Mouse (Mus musculus) left cerebral cortex, postnatal 10 days (tissue): Measurements from ENCODE around the gene Bcl2l2. TPM values are rescaled to one million over a fixed set of nuclear protein-coding genes. Genes with fewer than 3 reads are reported as not detected.

Source experiments
- DNase-seq, 2 experiments: peaks; one replicate each; pipeline ENCODE4 v3.0.0; 2021 to 2022; ENCODE audit warnings: low spot score in 2 of 2, mixed read lengths in 1 of 2; ENCODE audit errors: extremely low spot score in 1 of 2
- intact Hi-C: fragments of 180-260 bp; cut with DNase I; formaldehyde crosslinking; loops from one replicate; pipeline ENCODE4 v1.15.1; 2025
- total RNA-seq, 2 experiments: library from RNA; stranded (reverse); gene quantifications; 2 replicates each; pipeline ENCODE4 v1.2.3; 2021

Bcl2l2 gene
- total RNA-seq: 10 to 100 TPM; 83.0 to 84.4 TPM

DNA sequence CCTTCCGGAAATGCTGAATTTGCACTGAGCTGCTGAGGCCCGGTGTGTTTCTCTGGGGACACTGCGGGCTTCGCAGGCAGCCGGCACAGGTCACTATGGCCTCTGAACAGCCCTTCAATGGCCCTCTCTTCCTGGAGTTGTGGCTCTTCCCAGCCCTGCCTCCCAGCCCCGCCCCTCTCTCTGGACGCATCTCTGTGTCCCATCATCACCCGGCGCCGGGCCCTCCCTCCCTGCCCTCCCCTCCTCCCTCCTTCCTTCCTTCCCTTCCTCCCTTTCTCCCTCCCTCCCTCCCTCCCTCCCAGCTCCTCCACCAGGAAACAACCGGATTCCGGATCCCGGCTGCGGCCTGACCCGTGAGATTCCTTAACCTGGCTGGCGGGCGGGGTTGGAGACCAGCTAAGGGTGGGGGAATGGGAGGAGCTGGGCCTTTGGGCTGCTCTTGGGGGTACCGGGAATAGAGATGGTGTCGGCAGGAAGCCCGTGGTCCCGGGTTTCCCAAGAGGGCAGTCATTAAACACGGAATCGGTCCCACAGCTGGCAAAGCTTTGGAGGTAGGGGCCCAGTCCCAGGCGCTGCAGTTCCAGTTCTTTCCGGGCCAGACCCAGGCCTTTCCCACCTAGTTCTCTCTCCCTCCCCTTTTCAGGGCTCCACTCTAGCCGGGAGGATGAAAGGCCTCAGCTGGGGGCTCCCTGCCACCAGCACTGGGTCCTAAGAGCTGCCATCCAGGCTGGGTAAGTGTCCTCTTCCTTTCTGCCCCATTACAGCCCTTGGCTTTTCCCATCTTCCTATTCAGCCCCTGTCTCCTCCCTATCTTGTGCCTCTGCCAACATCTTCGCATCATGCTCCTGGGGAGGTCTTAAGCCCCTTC is at the start of gene Bcl2l2, which contains the start of gene Gm20521:
TSS of gene Bcl2l2 (plus strand) at position 224 of the 868 bp plus-strand sequence.
TSS of gene Gm20521 (plus strand) at position 288 of the 868 bp plus-strand sequence.
- intact Hi-C loops: no loop called here
- DNase-seq: peak; percentile 63 to 94

DNA sequence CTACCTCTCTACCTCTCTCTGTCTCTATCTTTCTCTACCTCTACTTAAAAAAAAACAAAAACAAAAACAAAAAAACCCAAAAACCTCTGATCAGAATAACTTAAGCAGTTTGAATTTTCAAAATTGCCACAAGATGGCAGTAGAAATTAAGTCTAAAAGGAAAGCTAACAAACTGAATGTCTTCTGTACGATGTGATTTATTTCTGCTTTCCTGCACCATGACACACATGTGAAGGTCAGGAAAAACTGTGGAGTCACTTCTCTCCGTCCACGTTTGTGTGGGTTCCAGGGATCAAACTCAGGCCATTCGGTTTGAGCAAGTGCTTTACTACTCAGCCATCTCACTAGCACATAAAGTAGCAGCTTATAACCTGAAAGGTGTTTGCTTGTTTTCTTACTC is 39.7 kb upstream of the Bcl2l2 start:
- intact Hi-C loops: no loop called here
- DNase-seq: peak in 1 of 2 experiments; percentile 40

- no peak for DNase-seq
- intact Hi-C loops: no loop called here
These were observed 27.5 kb upstream of the Bcl2l2 start for GRCm38 (mm10) chr14:54855726-54856125.

DNA sequence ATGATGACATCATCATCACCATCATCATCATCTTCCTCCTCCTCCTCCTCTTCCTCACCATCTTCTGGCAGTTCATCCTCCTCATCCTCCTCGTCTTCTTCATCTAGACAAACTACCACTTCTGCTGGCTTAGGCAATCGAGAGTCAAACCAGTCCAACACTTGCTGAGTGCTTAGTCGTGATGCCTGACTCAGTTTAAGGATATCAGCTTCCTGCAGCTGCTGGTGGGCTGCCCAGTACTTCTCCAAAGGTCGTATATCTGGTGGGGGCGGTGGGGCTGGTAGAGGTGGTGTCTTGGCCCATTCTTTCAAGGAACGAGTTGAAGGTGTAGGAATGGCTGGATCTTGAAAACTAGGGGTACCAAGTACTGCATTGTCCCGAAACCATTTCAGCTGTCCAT is 26.5 kb upstream of the Bcl2l2 start:
- no peak for DNase-seq
- intact Hi-C loops: no loop called here

- DNase-seq: no peak
- intact Hi-C loops: no loop called here
These were observed 25.3 kb upstream of the Bcl2l2 start for GRCm38 (mm10) chr14:54857891-54858290.

GRCm38 (mm10) chr14:54860511-54860910 is 22.7 kb upstream of the Bcl2l2 start:
- intact Hi-C loops: no loop called here
- peak in 1 of 2 experiments; percentile 57 for DNase-seq

DNA sequence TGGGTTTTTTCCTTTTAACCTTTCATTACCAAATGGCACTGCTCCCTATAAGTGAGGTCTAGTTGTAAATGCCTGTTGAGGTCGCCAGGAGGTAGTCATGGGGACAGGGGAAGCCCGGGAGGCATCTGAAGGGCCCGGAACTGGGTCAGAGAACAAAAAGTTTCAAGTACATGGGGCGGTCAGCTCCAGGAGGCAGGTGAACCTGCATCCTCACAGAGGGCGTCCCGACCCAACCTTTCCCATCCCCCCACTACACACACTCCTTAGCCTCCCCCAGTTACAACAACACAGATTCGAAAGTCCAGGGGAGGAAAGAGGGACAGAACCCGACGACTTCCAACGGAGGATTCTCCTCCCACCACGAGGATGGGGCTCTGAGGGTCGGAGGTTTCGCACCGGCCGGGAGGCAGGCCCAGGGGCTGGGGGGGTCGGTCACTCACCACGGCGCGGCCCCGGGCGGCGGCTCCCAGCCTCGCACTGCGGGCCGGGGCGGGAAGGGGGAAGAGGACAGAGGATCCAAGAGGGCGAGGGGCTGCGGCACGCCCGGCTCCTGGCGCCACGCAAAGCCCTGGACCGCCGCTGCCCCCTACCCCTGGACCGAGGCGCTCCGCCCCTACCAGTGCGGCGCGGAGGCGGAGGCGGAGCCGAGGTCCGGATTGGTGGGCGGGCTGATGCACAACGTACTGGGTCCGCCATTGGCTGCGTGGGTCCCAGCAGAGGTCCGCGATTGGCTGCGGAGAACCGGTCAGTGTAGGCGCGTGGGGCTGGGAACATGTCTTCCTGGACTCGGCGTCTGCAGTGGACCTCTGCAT is 19.5 kb upstream of the Bcl2l2 start:
- intact Hi-C loops: no loop called here
- peak; percentile 92 to 95 for DNase-seq

DNA sequence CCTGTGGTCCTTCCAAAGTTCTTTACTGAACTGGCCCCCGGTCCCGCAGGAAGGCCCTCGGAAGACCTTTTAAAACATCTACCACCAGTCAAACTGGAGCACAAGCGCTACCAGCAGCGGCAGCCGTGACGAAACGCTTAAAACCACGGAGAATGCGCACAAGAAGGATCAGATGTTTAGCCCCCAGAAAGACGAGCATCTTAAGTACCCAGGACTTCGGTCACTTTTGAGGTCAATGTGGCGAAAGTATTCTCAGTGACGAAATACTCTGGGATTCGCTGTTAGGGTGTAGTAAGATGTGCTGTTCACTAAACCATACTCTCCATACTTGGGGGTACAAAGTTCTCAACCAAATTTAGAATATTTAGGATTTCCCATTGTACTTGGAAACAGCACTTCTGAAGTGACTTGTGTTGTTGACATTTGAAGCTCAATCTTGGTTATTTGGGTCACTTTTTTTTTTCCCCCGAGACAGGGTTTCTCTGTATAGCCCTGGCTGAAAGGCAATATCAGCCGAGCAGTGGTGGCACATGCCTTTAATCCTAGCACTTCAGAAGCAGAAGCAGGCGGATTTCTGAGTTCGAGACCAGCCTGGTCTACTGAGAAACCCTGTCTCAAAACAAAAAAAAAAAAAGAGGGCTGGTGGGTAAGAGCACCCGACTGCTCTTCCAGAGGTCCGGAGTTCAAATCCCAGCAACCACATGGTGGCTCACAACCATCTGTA is 18.7 kb upstream of the Bcl2l2 start:
- intact Hi-C loops: no loop called here
- DNase-seq: no peak

- intact Hi-C loops: no loop called here
These were observed 17.6 kb upstream of the Bcl2l2 start for GRCm38 (mm10) chr14:54865626-54866025.

DNA sequence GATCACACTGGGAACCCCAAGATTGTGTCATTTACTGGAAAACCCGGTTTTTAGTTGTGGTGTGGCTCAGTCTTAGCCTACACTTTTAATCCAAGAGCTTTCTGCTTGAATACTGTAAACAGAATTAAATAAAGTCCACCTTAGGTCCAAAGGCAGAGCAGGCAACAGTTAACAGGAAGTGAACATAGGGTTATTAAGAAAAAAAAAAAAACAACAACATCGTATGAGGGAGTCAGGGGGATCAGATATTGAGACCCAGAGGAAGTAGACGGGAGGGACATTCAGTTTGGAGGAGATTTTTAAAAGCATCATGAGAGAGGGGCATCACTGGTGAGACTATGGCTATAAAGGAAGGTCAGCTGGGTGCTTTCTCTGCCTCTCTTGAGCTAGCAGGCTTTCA is 16.9 kb upstream of the Bcl2l2 start:
- DNase-seq: no peak
- intact Hi-C loops: no loop called here

More at GRCm38 (mm10) chr14:54865626-54866025, 17.6 kb upstream of the Bcl2l2 start:
- no peak for DNase-seq

GRCm38 (mm10) chr14:54866936-54867335 is 16.2 kb upstream of the Bcl2l2 start:
- intact Hi-C loops: no loop called here
- DNase-seq: no peak

- no peak for DNase-seq
- intact Hi-C loops: no loop called here
These were observed 15.2 kb upstream of the Bcl2l2 start for GRCm38 (mm10) chr14:54868026-54868425.

- no peak for DNase-seq
- intact Hi-C loops: no loop called here
These were observed 12.3 kb upstream of the Bcl2l2 start, which contains the start of gene Homez for GRCm38 (mm10) chr14:54870861-54871260. TSS of gene Homez (minus strand) at chr14:54870961.

- intact Hi-C loops: no loop called here
These were observed 9.0 kb upstream of the Bcl2l2 start for GRCm38 (mm10) chr14:54874165-54874564.

GRCm38 (mm10) chr14:54875844-54876538 is 7.2 kb upstream of the Bcl2l2 start:
- intact Hi-C loops: no loop called here
- DNase-seq: no peak

More at GRCm38 (mm10) chr14:54874165-54874564, 9.0 kb upstream of the Bcl2l2 start:
- no peak for DNase-seq

GRCm38 (mm10) chr14:54876539-54877047 is 6.6 kb upstream of the Bcl2l2 start:
- intact Hi-C loops: no loop called here
- DNase-seq: peak; percentile 82 to 94

DNA sequence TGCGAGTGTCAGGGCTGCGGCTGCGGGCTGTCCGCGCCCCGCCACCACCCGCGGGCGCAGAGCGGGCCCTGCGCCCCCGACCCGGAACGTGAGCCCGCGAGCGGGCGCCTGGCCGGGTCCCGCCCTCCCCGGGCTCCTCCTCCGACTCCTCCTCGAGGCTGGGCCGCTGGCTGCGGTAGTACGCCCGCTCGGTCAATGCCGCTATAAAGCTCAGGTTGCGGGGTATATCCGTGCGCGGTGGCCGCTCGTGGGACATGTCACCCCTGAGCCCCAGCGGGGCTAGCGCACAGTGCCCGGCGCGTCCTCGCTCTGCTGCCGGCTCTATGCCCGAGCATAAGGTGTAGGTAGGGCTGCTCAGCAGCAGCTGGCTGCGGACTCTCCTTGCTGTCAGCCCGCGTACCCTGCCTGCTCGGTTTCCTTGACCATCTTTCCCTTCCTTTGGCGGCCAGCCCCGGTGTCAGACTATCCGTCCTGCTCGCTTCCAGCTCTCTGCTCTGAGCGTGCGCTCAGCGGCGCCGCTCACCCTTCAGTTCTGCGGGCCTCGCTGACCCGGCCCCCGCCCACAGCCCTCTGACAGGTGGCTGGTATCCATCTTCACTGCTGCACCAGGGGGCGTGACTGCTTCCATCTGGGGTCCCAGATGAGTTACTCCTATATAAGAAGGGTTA is 6.0 kb upstream of the Bcl2l2 start, which contains the start of gene Ppp1r3e:
TSS of gene Ppp1r3e (minus strand) at position 503 of the 668 bp plus-strand sequence.
- peak in 1 of 2 experiments; percentile 81 for DNase-seq
- intact Hi-C loops: no loop called here
